Mouse (Mus musculus): ENCODE data around the gene Olfr374.
"Not testable (repeated sequence)": the region's sequence is repeated elsewhere in the genome, so short reads cannot be mapped to it uniquely, and the experiment has no call there.

The Olfr374 gene

GRCm38 (mm10) chr8:72106740-72107139 lies at the start of gene Olfr374:
TSS of gene Olfr374 (plus strand) at chr8:72107040.
- no peak for DNase-seq (ENCODE audit: low read depth, low spot score)

- DNase-seq (ENCODE audit: low read depth, low spot score) = not testable (repeated sequence)
Measured at GRCm38 (mm10) chr8:72057643-72058042, 49.2 kb upstream of the Olfr374 start.

GRCm38 (mm10) chr8:72066819-72067399 lies 39.9 kb upstream of the Olfr374 start:
- not testable (repeated sequence) for DNase-seq (ENCODE audit: low read depth, low spot score)

GRCm38 (mm10) chr8:72082877-72083276 lies 24.0 kb upstream of the Olfr374 start, which contains the start of gene Olfr373:
TSS of gene Olfr373 (plus strand) at chr8:72083177.
- not testable (repeated sequence) for DNase-seq (ENCODE audit: low read depth, low spot score)

GRCm38 (mm10) chr8:72084744-72085143 lies 22.1 kb upstream of the Olfr374 start:
- DNase-seq (ENCODE audit: low read depth, low spot score) = no peak

GRCm38 (mm10) chr8:72087611-72088010 lies 19.2 kb upstream of the Olfr374 start:
- DNase-seq (ENCODE audit: low read depth, low spot score) = not testable (repeated sequence)

GRCm38 (mm10) chr8:72096721-72097120 lies 10.1 kb upstream of the Olfr374 start:
- DNase-seq (ENCODE audit: low read depth, low spot score) = not testable (repeated sequence)

GRCm38 (mm10) chr8:72099377-72100103 lies 7.3 kb upstream of the Olfr374 start:
- not testable (repeated sequence) for DNase-seq (ENCODE audit: low read depth, low spot score)

GRCm38 (mm10) chr8:72105165-72105564 lies 1.7 kb upstream of the Olfr374 start:
- DNase-seq (ENCODE audit: low read depth, low spot score) = no peak

GRCm38 (mm10) chr8:72110876-72111275 lies 4.0 kb downstream of the Olfr374 start:
- DNase-seq (ENCODE audit: low read depth, low spot score) = no peak

- no peak for DNase-seq (ENCODE audit: low read depth, low spot score)
Measured at GRCm38 (mm10) chr8:72112486-72112885, 5.6 kb downstream of the Olfr374 start.

- DNase-seq (ENCODE audit: low read depth, low spot score) = no peak
Measured at GRCm38 (mm10) chr8:72115202-72115601, 8.4 kb downstream of the Olfr374 start.

GRCm38 (mm10) chr8:72118616-72119015 lies 11.8 kb downstream of the Olfr374 start:
- DNase-seq (ENCODE audit: low read depth, low spot score) = no peak

- not testable (repeated sequence) for DNase-seq (ENCODE audit: low read depth, low spot score)
Measured at GRCm38 (mm10) chr8:72121486-72121885, 14.6 kb downstream of the Olfr374 start.

- no peak for DNase-seq (ENCODE audit: low read depth, low spot score)
Measured at GRCm38 (mm10) chr8:72121997-72122396, 15.2 kb downstream of the Olfr374 start.

GRCm38 (mm10) chr8:72127834-72128233 lies 21.0 kb downstream of the Olfr374 start:
- no peak for DNase-seq (ENCODE audit: low read depth, low spot score)

GRCm38 (mm10) chr8:72131251-72131650 lies 24.4 kb downstream of the Olfr374 start:
- DNase-seq (ENCODE audit: low read depth, low spot score) = no peak

GRCm38 (mm10) chr8:72131901-72132300 lies 25.1 kb downstream of the Olfr374 start:
- no peak for DNase-seq (ENCODE audit: low read depth, low spot score)

- no peak for DNase-seq (ENCODE audit: low read depth, low spot score)
Measured at GRCm38 (mm10) chr8:72132417-72132816, 25.6 kb downstream of the Olfr374 start.

GRCm38 (mm10) chr8:72132891-72133290 lies 26.1 kb downstream of the Olfr374 start:
- DNase-seq (ENCODE audit: low read depth, low spot score) = no peak

- no peak for DNase-seq (ENCODE audit: low read depth, low spot score)
Measured at GRCm38 (mm10) chr8:72133507-72133906, 26.7 kb downstream of the Olfr374 start.

GRCm38 (mm10) chr8:72134756-72135445 lies 28.1 kb downstream of the Olfr374 start, which contains the start of gene Tpm4:
TSS of gene Tpm4 (plus strand) at chr8:72134975.
- no peak for DNase-seq (ENCODE audit: low read depth, low spot score)
